Mouse (Mus musculus): Measurements from ENCODE around the gene Mapkapk3. TPM values are rescaled to one million over a fixed set of nuclear protein-coding genes. Genes with fewer than 3 reads are reported as not detected.

Gene Mapkapk3
- polyA plus RNA-seq, 1 experiment from 2014 or later = 17.8 TPM

- H3K36me3 ChIP-seq (ENCODE audit: control insufficient read depth, insufficient read depth, low read length) = peaks cover 14% of the 10 kb centered on the region
- H3K4me1 ChIP-seq (replicated peaks; ENCODE audit: control insufficient read depth, insufficient read depth, low read length) = peaks cover 21% of the 10 kb centered on the region
- no peaks in the 10 kb centered on the region for H3K27me3 ChIP-seq (ENCODE audit: control insufficient read depth, insufficient read depth, low read depth, low read length)
- H3K4me3 ChIP-seq (ENCODE audit: low read length) = peak overlapping the region; percentile 80
- peak overlapping the region; percentile 80 for H3K27ac ChIP-seq (ENCODE audit: low read length)
- peak overlapping the region; percentile 91 for H3K9ac ChIP-seq (ENCODE audit: low read length)
- H3K9me3 ChIP-seq (ENCODE audit: control insufficient read depth, low read length) = no peaks in the 10 kb centered on the region
- peak overlapping the region; percentile 91 for H3K4me2 ChIP-seq (ENCODE audit: low read depth, low read length)
- no peak for ATAC-seq (ENCODE audit: low read depth)
- whole genome bisulfite sequencing = 55% methylated on average over 8 of the region's 8 CpGs
Measured at GRCm38 (mm10) chr9:107298059-107298780, 8.5 kb upstream of the Mapkapk3 start.

- Histone ChIP-seq H3K4me1 (replicated peaks; ENCODE audit: control insufficient read depth, insufficient read depth, low read length) (peaks cover 21% of the 10 kb centered on the region), H3K27ac (ENCODE audit: low read length) (peak overlapping the region; percentile 92), H3K36me3 (ENCODE audit: control insufficient read depth, insufficient read depth, low read length) (peaks cover 14% of the 10 kb centered on the region), H3K4me3 (ENCODE audit: low read length) (peak overlapping the region; percentile 80), H3K27me3 (ENCODE audit: control insufficient read depth, insufficient read depth, low read depth, low read length) (no peaks in the 10 kb centered on the region), H3K9ac (ENCODE audit: low read length) (peak overlapping the region; percentile 91), H3K4me2 (ENCODE audit: low read depth, low read length) (peak overlapping the region; percentile 91), H3K9me3 (ENCODE audit: control insufficient read depth, low read length) (no peaks in the 10 kb centered on the region)
- WGBS = 66% methylated on average over 4 of the region's 4 CpGs
- ATAC-seq (ENCODE audit: low read depth) = no peak
Measured at GRCm38 (mm10) chr9:107297658-107298057, 8.0 kb upstream of the Mapkapk3 start.

GRCm38 (mm10) chr9:107297059-107297458, 7.4 kb upstream of the Mapkapk3 start:
- Histone ChIP-seq H3K4me3 (ENCODE audit: low read length) (peak overlapping the region; percentile 80), H3K9me3 (ENCODE audit: control insufficient read depth, low read length) (no peaks in the 10 kb centered on the region), H3K4me1 (replicated peaks; ENCODE audit: control insufficient read depth, insufficient read depth, low read length) (peaks cover 16% of the 10 kb centered on the region), H3K9ac (ENCODE audit: low read length) (peak overlapping the region; percentile 91), H3K27ac (ENCODE audit: low read length) (peak overlapping the region; percentile 92), H3K4me2 (ENCODE audit: low read depth, low read length) (peak overlapping the region; percentile 91), H3K36me3 (ENCODE audit: control insufficient read depth, insufficient read depth, low read length) (peaks cover 14% of the 10 kb centered on the region), H3K27me3 (ENCODE audit: control insufficient read depth, insufficient read depth, low read depth, low read length) (no peaks in the 10 kb centered on the region)
- 2% methylated on average over 16 of the region's 16 CpGs for WGBS
- ATAC-seq (ENCODE audit: low read depth) = peak; percentile 32

GRCm38 (mm10) chr9:107296501-107296965, 6.9 kb upstream of the Mapkapk3 start:
- WGBS = under 1% methylated on average over 30 of the region's 31 CpGs
- Histone ChIP-seq H3K9ac (ENCODE audit: low read length) (peak overlapping the region; percentile 91), H3K4me1 (replicated peaks; ENCODE audit: control insufficient read depth, insufficient read depth, low read length) (peaks cover 15% of the 10 kb centered on the region), H3K27me3 (ENCODE audit: control insufficient read depth, insufficient read depth, low read depth, low read length) (no peaks in the 10 kb centered on the region), H3K4me2 (ENCODE audit: low read depth, low read length) (peak overlapping the region; percentile 91), H3K27ac (ENCODE audit: low read length) (peak overlapping the region; percentile 92), H3K9me3 (ENCODE audit: control insufficient read depth, low read length) (no peaks in the 10 kb centered on the region), H3K4me3 (ENCODE audit: low read length) (peak overlapping the region; percentile 80), H3K36me3 (ENCODE audit: control insufficient read depth, insufficient read depth, low read length) (peaks cover 13% of the 10 kb centered on the region)
- ATAC-seq (ENCODE audit: low read depth) = peak; percentile 97

GRCm38 (mm10) chr9:107296041-107296440, 6.4 kb upstream of the Mapkapk3 start:
- no peaks in the 10 kb centered on the region for H3K27me3 ChIP-seq (ENCODE audit: control insufficient read depth, insufficient read depth, low read depth, low read length)
- H3K9me3 ChIP-seq (ENCODE audit: control insufficient read depth, low read length) = no peaks in the 10 kb centered on the region
- peak; percentile 24 for ATAC-seq (ENCODE audit: low read depth)
- H3K9ac ChIP-seq (ENCODE audit: low read length) = peak overlapping the region; percentile 56
- H3K4me2 ChIP-seq (ENCODE audit: low read depth, low read length) = peak overlapping the region; percentile 91
- peak overlapping the region; percentile 80 for H3K4me3 ChIP-seq (ENCODE audit: low read length)
- peaks cover 15% of the 10 kb centered on the region for H3K4me1 ChIP-seq (replicated peaks; ENCODE audit: control insufficient read depth, insufficient read depth, low read length)
- WGBS = under 1% methylated on average over 14 of the region's 14 CpGs
- H3K27ac ChIP-seq (ENCODE audit: low read length) = peak overlapping the region; percentile 78
- H3K36me3 ChIP-seq (ENCODE audit: control insufficient read depth, insufficient read depth, low read length) = peaks cover 10% of the 10 kb centered on the region

- Histone ChIP-seq H3K36me3 (ENCODE audit: control insufficient read depth, insufficient read depth, low read length) (peaks cover 7% of the 10 kb centered on the region), H3K4me1 (replicated peaks; ENCODE audit: control insufficient read depth, insufficient read depth, low read length) (peaks cover 15% of the 10 kb centered on the region), H3K9ac (ENCODE audit: low read length) (peak within 1 kb of the TSS; percentile 91), H3K4me2 (ENCODE audit: low read depth, low read length) (peak within 1 kb of the TSS; percentile 91), H3K27ac (ENCODE audit: low read length) (peak within 1 kb of the TSS; percentile 92), H3K27me3 (ENCODE audit: control insufficient read depth, insufficient read depth, low read depth, low read length) (no peaks in the 10 kb centered on the region), H3K9me3 (ENCODE audit: control insufficient read depth, low read length) (no peaks in the 10 kb centered on the region), H3K4me3 (ENCODE audit: low read length) (peak within 1 kb of the TSS; percentile 80)
- no peak for ATAC-seq (ENCODE audit: low read depth)
Measured at GRCm38 (mm10) chr9:107296016-107296040, 6.2 kb upstream of the Mapkapk3 start, which contains the start of gene Cish. Gene Cish, plus strand, starts transcription at chr9:107296026.

- Histone ChIP-seq H3K9ac (ENCODE audit: low read length) (no peak overlapping the region), H3K4me3 (ENCODE audit: low read length) (peak overlapping the region; percentile 80; the same call in 1 of the 2 replicates), H3K36me3 (ENCODE audit: control insufficient read depth, insufficient read depth, low read length) (peaks cover 5% of the 10 kb centered on the region), H3K9me3 (ENCODE audit: control insufficient read depth, low read length) (no peaks in the 10 kb centered on the region), H3K27ac (ENCODE audit: low read length) (peak overlapping the region; percentile 78; the same call in 1 of the 2 replicates), H3K4me2 (ENCODE audit: low read depth, low read length) (peak overlapping the region; percentile 91), H3K27me3 (ENCODE audit: control insufficient read depth, insufficient read depth, low read depth, low read length) (no peaks in the 10 kb centered on the region), H3K4me1 (replicated peaks; ENCODE audit: control insufficient read depth, insufficient read depth, low read length) (peaks cover 15% of the 10 kb centered on the region)
- ATAC-seq (ENCODE audit: low read depth) = no peak
- 27% methylated on average over 4 of the region's 4 CpGs for WGBS
Measured at GRCm38 (mm10) chr9:107295616-107296015, 5.9 kb upstream of the Mapkapk3 start.

- WGBS = under 1% methylated on average over 6 of the region's 6 CpGs
- H3K27ac ChIP-seq (ENCODE audit: low read length) = no peak overlapping the region
Measured at GRCm38 (mm10) chr9:107294249-107294648, 4.6 kb upstream of the Mapkapk3 start.

GRCm38 (mm10) chr9:107290897-107291296, 1.2 kb upstream of the Mapkapk3 start:
- Histone ChIP-seq H3K9ac (ENCODE audit: low read length) (no peak overlapping the region), H3K4me2 (ENCODE audit: low read depth, low read length) (no peak overlapping the region), H3K27me3 (ENCODE audit: control insufficient read depth, insufficient read depth, low read depth, low read length) (no peaks in the 10 kb centered on the region), H3K4me1 (replicated peaks; ENCODE audit: control insufficient read depth, insufficient read depth, low read length) (peaks cover 13% of the 10 kb centered on the region), H3K27ac (ENCODE audit: low read length) (no peak overlapping the region), H3K4me3 (ENCODE audit: low read length) (no peak overlapping the region), H3K36me3 (ENCODE audit: control insufficient read depth, insufficient read depth, low read length) (no peaks in the 10 kb centered on the region), H3K9me3 (ENCODE audit: control insufficient read depth, low read length) (no peaks in the 10 kb centered on the region)
- ATAC-seq (ENCODE audit: low read depth) = peak; percentile 18; the same call in 1 of the 2 replicates
- 27% methylated on average over 10 of the region's 10 CpGs for WGBS

More at GRCm38 (mm10) chr9:107294249-107294648, 4.6 kb upstream of the Mapkapk3 start:
- Histone ChIP-seq H3K9me3 (ENCODE audit: control insufficient read depth, low read length) (no peaks in the 10 kb centered on the region), H3K4me2 (ENCODE audit: low read depth, low read length) (no peak overlapping the region), H3K9ac (ENCODE audit: low read length) (no peak overlapping the region), H3K4me1 (replicated peaks; ENCODE audit: control insufficient read depth, insufficient read depth, low read length) (peaks cover 23% of the 10 kb centered on the region), H3K27me3 (ENCODE audit: control insufficient read depth, insufficient read depth, low read depth, low read length) (no peaks in the 10 kb centered on the region), H3K4me3 (ENCODE audit: low read length) (no peak overlapping the region), H3K36me3 (ENCODE audit: control insufficient read depth, insufficient read depth, low read length) (no peaks in the 10 kb centered on the region)
- no peak for ATAC-seq (ENCODE audit: low read depth)
